Mouse (Mus musculus) CH12F3 (cell line): Measurements from ENCODE around the gene Lnx1.

Experiments used
- in situ Hi-C: fragments of 300-500 bp; cut with MboI; formaldehyde crosslinking; loops from 2 replicates; pipeline ENCODE4 v1.14.3; 2020; ENCODE audit warnings: low sequenced_read_pairs

Lnx1 gene

DNA sequence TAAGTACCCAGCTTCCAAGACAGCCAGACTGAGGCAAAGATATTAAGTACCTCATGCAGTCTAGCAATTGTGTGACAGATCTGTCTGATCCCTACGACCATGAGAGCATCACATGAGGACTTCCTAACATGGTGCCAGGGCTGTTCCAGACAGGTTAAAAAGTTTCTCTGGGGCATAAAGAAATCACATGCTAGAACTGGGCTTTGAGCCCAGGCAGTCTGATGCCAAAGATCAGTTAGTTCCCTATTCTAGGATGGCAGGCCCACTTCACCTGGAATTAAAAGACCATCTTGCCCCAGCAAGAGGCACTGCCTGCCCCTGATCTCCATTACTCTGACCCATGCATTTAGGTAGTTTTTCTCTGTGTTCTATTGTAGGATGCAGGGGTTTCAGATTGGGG is 3.0 kb downstream of the Lnx1 start:
- in situ Hi-C loops: no loop called here

DNA sequence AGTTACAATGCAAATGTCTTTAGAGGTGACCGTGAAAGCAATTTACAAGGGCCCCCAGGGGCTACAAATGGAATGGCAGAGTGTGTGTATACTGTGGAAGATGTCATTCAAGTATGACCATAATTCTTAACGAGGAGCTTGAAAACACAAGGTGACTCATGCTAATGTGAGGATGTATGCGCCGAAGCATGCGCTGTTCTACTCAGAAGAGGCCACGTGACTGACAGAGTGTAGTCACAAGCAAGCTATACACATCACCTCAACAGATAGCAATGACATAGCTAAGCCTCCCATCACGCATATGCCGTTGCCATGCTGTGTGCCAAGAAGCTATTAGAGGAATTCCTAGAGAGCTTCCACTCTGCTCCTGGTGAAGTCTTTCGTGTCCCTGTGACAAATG is 5.2 kb downstream of the Lnx1 start:
- in situ Hi-C loops: no loop called here

DNA sequence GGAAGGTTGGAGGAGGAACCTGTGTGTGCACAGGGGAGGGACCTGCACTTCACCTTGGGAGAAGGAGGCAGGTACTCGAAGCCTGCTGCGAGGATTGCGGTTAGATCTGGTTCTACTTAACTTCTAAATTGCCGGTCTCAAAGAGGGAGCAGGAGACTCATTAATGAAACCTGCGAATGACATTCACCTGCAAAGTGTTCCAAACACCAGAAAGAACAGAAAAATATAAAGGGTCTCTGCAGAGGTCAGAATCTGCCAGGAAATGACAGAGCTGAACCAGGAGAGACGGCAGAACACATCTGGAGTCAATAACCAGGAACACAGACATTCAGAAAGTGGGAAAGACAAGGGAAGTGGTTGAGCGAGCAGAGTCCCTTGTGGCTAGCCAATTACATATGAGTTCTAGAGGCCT is 8.3 kb downstream of the Lnx1 start:
- in situ Hi-C loops: no loop called here

DNA sequence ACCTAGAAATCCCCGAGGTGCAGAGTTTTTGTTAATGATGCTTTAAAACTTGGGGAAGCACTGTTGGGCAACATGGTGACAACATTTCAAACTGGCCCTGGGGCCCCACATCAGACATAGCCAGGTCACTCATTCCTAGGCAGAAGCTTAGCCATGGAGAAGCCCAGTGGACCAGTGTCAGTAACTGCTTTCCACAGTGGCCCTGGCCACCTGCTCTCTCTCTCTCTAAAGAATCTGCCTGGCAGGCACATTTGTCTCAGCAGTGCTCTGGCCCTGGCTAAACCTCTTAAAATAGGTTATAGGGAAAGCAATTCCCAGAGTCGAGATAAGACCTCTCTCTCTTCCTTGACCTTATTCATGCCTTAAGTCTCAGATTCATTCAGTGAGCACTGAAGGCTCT is 8.9 kb downstream of the Lnx1 start:
- in situ Hi-C loops: no loop called here

DNA sequence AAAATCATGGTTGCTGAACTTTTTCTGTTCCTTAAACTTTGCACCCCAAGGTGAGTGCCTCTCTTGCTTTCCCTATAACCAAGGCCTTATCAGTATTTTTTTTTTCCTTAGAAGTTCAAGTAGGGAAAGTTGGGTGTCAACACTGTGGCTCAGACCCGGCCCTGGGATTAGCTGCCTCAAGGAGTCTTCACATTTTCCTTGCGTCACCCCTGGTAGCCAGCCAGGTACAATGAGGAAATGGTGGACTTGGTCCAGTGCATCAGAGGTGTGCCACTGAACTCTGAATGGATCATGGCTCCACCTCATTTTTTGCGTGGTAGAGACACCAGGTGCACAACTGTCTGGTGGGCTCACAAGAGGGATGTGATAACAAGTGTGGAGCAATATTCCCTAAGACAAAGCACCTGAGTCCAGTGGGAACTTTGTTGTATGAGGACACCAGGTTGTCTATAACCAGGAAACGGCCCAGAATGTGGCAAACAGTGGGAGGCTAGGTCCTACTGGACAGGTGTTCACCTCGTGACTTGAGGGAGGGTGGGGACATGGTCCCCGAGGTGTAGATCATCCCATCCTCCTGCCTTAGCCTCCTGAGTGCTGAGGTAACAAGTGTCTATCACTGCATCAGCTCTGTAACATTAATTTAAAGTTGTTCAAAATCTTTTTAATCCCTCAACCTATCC is 10.2 kb downstream of the Lnx1 start:
- in situ Hi-C loops: no loop called here

DNA sequence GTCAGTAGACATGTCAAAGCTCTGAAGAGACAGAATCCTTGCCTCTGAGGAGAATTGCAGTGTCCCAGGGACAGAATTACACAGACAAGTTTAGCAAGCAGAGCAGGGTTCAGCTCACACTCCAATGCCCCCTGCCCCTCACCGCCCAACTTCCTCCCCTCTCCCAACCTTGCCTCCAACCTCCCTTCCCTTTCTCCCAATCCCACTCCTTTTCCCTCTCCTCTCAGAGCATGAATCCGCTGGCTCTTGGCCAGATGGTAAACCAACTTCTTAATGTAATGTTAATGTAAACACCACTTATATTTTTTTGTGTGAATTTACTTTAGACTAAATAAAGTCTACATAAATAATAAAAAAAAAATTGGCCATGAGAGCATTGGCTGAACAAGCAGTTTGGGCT is 13.9 kb downstream of the Lnx1 start:
- in situ Hi-C loops: no loop called here

DNA sequence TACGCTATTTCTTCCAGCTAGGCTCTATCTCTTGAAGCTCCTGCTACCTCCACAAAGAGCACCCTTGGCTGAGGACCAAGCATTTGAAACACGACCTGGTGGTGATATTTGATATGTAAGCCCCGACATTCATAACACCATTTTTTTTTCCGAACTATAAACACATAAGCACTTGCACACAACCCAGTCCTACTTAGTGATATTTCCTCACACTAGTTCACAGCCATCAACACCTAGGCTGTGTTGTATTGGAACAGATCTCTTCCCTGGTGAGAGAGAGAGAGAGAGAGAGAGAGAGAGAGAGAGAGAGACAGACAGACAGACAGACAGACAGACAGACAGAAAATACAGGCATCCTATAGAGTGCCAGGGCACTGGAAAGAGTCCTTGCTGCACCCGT is 17.8 kb downstream of the Lnx1 start:
- in situ Hi-C loops: no loop called here

DNA sequence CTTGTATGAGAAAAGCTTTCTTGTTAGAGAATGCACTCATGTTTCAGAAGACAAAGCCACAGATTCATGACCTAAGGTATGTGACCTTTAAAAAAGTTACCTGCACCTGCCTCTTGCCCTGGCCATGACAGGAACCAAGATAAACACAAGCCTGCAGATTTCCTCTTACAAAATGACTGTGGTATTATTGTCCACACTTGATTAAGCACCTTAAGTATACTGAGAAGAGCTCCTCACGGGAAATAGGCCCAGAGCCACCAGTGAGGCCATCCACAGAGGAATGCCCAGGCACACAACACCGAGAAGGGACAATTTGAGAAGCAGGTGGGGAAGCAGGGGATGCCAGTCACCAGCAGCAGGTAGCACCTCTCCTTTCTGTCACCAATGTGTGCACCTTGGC is 18.9 kb downstream of the Lnx1 start:
- in situ Hi-C loops: no loop called here

DNA sequence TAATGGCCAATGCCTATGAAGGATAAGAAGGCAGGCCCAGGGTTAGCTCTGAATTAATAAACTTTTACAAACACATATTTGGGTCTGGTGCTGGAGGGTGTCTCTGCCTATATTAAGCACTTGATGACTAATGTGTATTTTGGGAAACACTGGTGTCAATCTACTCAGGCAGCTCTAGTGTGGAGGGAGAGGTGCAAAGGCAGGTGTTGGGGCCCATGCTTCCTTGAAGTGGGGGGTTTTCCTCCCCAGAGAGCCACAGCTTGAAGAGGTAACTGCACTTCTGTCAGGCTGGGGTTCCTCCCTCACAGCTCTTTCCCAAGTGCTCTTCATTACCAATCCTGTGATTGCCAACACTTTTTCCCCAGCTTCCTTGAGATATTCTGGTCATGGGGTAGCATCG is 20.0 kb downstream of the Lnx1 start:
- in situ Hi-C loops: no loop called here

DNA sequence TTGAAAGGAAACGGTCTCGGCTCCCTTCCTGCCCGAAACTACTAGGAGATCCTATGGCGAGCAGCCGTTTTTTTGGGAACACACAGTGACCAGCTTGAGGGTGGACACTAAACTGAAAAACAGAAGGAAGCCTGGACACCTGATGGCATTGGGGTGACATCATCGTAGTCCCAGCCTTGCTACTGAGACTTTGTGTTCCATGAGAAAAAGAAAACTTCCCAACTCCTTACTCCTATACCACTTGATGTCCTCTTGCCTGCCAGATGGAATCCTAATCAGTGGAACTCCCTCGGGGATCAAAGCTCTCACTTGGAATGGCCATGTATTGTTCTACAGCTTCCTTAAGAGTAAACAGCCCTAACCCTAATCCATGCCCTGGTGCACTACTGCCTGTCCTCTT is 23.1 kb downstream of the Lnx1 start:
- in situ Hi-C loops: no loop called here

DNA sequence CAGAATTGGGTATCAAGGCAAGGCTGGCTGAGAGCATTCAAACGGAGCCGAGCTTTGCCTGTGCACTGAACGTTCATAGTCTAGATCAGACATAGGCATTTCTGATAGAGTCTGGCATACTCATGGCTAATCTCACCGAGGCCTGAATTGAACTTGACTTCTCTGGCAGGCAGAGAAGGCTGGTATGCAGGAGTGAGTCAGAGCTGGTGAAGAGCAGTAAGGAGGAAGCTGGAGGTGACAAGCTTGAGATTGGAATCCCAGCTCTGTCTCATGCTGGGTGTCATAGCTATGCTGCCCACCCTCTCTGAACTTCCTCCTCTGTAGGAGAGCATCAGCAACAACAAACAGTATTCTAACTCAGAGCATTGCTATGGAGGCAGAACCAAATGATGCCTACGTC is 24.0 kb downstream of the Lnx1 start:
- in situ Hi-C loops: no loop called here

DNA sequence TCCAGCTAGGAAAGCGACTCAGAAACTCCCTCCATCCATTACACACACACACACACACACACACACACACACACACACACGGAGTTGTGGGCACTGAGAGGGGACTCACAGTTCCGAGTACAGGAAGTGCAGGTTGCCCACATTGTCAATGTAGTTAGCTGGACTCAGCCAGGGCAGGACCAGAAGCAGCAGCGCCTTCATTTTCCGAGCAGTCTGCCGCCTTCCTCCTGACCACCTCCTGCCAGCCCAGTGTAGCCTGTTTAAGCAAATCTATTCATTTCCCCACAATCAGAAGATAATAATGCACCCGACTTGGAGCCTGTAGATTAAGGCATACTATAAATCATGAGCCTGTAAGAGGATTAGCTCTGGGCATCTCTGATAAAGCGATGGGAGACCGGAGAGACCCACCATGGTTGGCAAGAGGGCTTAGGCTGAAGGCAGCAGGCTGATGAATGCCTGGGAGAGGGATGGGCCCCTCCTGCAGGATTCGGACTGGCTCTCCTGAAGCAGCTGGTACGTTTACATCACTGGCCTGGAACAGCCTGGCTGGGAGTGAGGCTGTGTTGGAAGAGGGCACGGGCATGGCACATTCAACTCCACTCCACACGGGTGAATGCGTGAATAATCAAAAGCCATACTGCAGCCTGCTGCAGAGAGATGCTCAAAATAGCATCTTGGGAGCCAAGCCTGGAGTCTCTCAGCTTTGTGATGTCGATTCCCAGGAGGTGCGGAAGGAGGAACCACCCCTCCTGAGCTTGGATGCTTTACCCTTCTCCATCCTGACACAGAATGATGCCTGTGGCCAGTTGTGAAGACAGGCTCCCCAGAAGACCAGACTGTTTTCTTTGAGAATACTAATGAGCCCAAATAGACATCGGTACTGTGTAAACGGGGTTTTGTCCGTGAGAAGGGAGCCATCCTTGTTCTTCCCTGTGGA is 25.0 kb downstream of the Lnx1 start:
- in situ Hi-C loops: no loop called here

DNA sequence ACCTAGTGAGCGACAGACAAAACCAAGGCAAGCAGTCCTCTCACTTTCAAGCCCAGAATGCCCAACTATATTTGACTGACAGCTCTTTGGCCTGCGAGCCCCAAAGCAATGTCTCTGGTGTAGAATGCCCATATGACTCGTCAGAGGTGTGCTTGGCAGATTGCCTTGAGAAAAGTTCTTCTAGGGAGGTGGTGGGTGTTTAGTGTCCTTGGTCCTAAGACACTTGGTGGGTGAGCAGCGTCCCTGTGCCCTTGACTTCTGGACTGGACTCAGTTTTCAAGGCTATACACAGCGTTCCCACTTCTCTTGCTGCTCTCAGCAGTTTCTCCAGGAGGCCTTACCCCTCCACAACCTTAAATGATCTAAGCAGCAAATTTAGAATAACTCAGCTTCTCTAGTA is 30.2 kb downstream of the Lnx1 start:
- in situ Hi-C loops: no loop called here

DNA sequence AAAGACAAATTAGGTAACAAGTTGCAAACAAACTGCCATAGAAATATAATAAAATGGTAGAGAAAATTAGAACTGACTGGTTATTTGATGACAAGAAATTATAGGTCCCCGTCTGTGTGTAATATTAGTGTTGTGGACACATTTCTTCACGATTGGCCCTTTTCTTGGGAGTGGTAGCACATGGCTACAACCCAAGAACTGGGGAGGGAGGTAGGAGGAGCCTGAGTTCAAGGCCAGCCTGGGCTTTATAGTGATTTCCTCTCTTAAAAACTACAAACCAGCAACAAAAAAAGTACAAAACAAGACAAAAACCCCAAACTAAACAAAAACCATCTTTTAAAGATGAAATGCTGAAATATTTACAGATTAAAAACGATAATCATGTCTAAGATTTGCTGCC is 31.8 kb downstream of the Lnx1 start:
- in situ Hi-C loops: no loop called here

DNA sequence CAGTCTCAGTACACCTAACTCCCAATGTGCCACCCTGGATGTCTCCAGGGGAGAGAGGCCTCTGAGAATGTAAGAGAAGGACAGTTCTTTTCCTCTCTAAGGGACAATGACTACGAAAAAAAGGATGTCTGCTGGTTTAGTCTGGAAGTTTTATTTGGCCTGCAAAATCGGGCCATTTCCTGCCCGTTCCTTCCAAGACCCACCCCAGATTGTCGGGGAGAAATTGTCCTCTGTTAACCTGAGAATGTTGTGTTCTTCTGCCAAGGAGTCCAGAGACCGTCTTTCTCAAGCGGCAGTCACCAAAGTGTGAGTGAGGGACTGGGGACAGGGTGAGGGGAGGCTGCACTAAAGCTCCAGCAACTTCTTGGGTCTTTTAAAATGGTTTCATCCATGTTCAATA is 32.8 kb downstream of the Lnx1 start:
- in situ Hi-C loops: no loop called here

DNA sequence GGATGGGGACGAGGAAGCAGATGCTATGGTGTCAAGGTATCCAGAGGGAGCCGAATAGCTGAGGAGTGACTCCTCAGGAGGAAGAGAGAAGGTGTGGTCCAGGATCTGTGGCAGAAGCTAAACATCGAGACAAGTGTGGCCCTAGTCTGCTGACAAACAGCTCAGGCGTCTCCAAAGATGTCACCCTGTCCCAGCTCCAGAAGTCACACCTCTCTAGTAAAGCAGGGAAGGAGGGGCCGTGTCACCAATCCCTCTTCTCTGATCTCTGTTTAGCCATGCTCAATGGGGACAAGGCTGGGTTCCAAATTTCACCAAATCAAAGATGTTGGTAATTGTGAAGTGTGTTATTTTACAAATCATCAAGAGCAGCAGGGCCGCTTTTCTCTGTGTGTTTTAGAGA is 33.8 kb downstream of the Lnx1 start:
- in situ Hi-C loops: no loop called here

DNA sequence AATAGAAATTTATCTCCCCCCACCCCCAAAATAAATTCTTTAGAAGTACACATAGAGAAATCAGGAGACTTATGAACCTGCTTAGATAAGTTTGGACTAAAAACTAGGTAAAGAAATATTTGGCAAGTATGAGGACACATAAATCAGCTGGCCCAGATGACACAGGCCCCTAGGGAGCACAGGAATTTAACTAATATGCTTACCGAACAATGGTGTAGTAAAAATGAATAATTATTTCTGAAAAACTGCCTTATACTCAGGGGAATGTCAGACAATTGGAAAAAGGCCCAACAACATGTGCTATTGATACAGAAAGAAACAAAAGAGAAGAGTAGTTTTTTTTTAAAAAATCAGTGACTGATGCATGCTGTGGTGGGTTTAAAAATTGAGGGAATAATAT is 40.1 kb downstream of the Lnx1 start:
- in situ Hi-C loops: no loop called here

DNA sequence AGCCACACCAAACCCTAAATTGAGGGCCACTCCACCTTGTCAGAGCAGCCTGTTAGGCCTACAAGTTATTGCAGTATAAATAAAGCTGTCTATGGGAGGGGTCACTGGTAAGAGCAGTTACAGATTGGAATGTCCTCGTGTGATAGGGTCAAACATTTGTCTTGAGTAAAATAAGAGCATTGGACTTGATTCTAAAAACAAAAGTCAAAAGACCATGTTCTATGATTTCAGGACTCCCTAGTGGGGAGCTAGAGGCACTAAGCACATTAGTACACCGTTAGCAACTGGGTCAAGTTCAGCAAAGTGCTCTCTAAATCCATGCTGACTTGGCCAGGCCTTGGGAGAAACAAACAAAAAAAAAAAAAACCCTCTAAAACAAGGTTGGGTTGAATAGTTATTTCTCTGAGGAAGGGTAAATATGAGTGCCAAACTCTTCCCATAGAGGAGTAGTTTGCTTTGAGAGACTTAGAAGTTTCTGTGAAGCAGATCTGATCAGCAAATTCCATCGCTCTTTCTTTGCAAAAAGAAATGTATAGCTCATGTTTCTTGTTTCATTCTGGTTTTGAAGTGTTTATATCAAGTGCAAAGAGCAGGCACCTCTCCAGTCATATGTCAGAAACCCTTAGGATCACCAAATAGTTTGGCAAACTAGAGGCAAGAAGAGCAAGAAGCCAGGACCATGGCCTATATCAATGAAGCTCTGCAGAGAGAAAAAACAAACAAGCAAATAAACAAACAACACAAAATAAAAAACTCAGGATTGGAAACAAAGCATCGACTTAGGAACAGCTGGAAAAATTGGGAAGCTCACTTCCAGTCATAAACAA is 40.8 kb downstream of the Lnx1 start:
- in situ Hi-C loops: no loop called here

DNA sequence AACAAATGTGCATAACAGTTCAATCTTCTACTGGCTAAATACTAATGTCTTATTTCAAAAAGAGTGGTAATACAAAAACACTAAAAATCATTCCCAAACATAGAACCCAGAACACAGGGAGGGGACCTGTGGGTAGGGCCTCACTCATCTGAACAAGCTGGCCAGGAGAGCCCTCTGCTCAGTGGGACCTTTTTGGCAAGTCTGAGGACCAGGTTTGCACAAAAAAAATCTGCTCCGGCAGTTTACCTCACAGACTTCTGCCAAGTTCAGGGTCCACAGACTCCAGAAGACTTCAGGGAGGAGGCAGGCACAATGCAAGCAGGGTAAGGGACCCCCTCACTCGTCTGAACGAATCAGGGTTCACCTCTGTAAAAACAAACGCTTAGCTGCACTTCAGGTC is 42.9 kb downstream of the Lnx1 start:
- in situ Hi-C loops: no loop called here

DNA sequence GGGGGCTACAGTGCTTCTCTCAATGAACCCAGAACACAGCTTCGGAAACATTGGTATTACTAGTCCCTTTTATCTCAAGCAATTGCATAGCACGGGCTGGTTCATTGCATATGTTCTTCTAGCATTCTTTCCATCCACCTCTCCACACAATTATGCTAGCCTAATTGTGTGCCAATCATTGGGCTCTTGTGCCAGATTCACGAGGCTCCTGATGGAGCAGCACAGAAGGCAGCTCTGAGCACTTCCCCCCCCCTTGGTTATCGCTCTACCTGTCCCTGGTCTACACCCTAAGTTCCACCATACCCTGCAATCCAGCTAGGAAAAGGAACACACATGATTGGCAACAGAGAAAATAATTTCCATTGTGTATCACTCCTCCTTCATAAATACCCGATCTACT is 43.4 kb downstream of the Lnx1 start:
- in situ Hi-C loops: no loop called here

DNA sequence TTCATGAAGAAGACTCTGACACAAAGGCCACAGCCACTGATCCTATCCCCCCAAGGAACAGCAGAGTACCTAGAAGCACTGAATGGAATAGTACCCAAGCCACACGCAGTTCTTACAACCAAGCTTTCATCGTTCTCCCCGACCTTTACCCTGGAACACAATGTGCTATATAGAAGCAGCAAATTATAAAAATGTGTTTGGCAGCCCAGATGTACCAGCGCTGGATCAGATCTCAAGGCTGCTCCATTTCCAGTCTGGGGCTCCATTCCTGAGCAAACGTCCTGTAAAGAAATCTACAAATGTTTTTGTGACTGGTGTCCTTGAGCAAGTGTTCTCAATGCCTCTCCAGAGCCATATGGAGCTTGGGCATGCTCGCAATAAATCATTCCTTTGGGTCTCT is 44.8 kb downstream of the Lnx1 start:
- in situ Hi-C loops: no loop called here

DNA sequence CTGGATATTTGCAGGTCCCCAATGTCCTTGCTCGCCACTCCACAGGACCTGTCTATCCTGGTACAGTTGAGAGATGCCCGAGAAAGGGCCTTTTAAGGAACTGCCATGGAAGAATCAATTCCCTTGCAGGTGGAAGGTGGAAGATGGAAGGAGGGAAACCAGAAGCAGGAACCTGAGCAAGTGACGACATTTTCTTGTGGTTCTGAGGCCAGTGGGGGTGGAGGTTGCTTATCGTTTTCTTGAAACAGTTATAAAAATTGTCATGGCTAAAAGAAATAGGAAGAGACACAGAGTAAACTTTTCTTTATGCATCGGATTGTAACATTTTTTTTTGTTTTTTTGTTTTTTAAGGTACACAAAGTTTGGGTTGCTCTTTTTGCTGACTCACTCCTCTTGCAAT is 46.3 kb downstream of the Lnx1 start:
- in situ Hi-C loops: no loop called here
